Mouse (Mus musculus): Measurements from ENCODE around the gene Hrh3. TPM values are rescaled to one million over a fixed set of nuclear protein-coding genes. Genes with fewer than 3 reads are reported as not detected.

Hrh3 gene
- polyA plus RNA-seq, 1 experiment from 2014 or later: 0.09 TPM

GRCm38 (mm10) chr2:180120292-180120761 lies 16.0 kb upstream of the Hrh3 start:
- H3K9ac ChIP-seq (ENCODE audit: low read depth, low read length): peak overlapping the region; percentile 72
- H3K27ac ChIP-seq (ENCODE audit: low read length): no peak overlapping the region
- ATAC-seq: no peak
- no peaks in the 10 kb centered on the region for H3K36me3 ChIP-seq (ENCODE audit: control insufficient read depth, insufficient read depth, low read length)
- H3K4me1 ChIP-seq (ENCODE audit: control insufficient read depth, insufficient read depth, low read length): peaks cover 20% of the 10 kb centered on the region
- WGBS: 61% methylated on average over 5 of the region's 5 CpGs
- peak overlapping the region; percentile 89 for H3K4me2 ChIP-seq (ENCODE audit: low read depth, low read length)
- H3K4me3 ChIP-seq (ENCODE audit: low read length): peak overlapping the region; percentile 65
- H3K27me3 ChIP-seq (replicated peaks; ENCODE audit: control insufficient read depth, insufficient read depth, low read length): no peaks in the 10 kb centered on the region
- no peaks in the 10 kb centered on the region for H3K9me3 ChIP-seq (ENCODE audit: control insufficient read depth, low read length)

GRCm38 (mm10) chr2:180119439-180120291 lies 15.4 kb upstream of the Hrh3 start:
- H3K9ac ChIP-seq (ENCODE audit: low read depth, low read length): peak overlapping the region; percentile 72
- WGBS: 1% methylated on average over 68 of the region's 68 CpGs
- H3K27me3 ChIP-seq (replicated peaks; ENCODE audit: control insufficient read depth, insufficient read depth, low read length): no peaks in the 10 kb centered on the region
- H3K9me3 ChIP-seq (ENCODE audit: control insufficient read depth, low read length): no peaks in the 10 kb centered on the region
- peak; percentile 47 for ATAC-seq
- peaks cover 20% of the 10 kb centered on the region for H3K4me1 ChIP-seq (ENCODE audit: control insufficient read depth, insufficient read depth, low read length)
- H3K36me3 ChIP-seq (ENCODE audit: control insufficient read depth, insufficient read depth, low read length): no peaks in the 10 kb centered on the region
- peak overlapping the region; percentile 11 for H3K27ac ChIP-seq (ENCODE audit: low read length)
- peak overlapping the region; percentile 65 for H3K4me3 ChIP-seq (ENCODE audit: low read length)
- peak overlapping the region; percentile 89 for H3K4me2 ChIP-seq (ENCODE audit: low read depth, low read length)

- under 1% methylated on average over 55 of the region's 55 CpGs for WGBS
- peak within 1 kb of the TSS; percentile 89 for H3K4me2 ChIP-seq (ENCODE audit: low read depth, low read length)
- peak; percentile 99 for ATAC-seq
- H3K4me1 ChIP-seq (ENCODE audit: control insufficient read depth, insufficient read depth, low read length): peaks cover 20% of the 10 kb centered on the region
- H3K27me3 ChIP-seq (replicated peaks; ENCODE audit: control insufficient read depth, insufficient read depth, low read length): no peaks in the 10 kb centered on the region
- no peaks in the 10 kb centered on the region for H3K9me3 ChIP-seq (ENCODE audit: control insufficient read depth, low read length)
- peak within 1 kb of the TSS; percentile 65 for H3K4me3 ChIP-seq (ENCODE audit: low read length)
- no peaks in the 10 kb centered on the region for H3K36me3 ChIP-seq (ENCODE audit: control insufficient read depth, insufficient read depth, low read length)
- H3K9ac ChIP-seq (ENCODE audit: low read depth, low read length): peak within 1 kb of the TSS; percentile 72
- H3K27ac ChIP-seq (ENCODE audit: low read length): peak within 1 kb of the TSS; percentile 31
These were observed 14.6 kb upstream of the Hrh3 start, which contains the start of gene Osbpl2 for GRCm38 (mm10) chr2:180118661-180119438. Gene Osbpl2 (plus strand): TSS chr2:180119306.

- ATAC-seq: no peak
- Histone ChIP-seq H3K36me3 (ENCODE audit: control insufficient read depth, insufficient read depth, low read length) (no peaks in the 10 kb centered on the region), H3K4me1 (ENCODE audit: control insufficient read depth, insufficient read depth, low read length) (peaks cover 20% of the 10 kb centered on the region), H3K9ac (ENCODE audit: low read depth, low read length) (0 out of 2 replicates have a peak overlapping the region, but pooled peaks have one; percentile 2), H3K4me3 (ENCODE audit: low read length) (no peak overlapping the region), H3K4me2 (ENCODE audit: low read depth, low read length) (no peak overlapping the region), H3K27me3 (replicated peaks; ENCODE audit: control insufficient read depth, insufficient read depth, low read length) (no peaks in the 10 kb centered on the region), H3K27ac (ENCODE audit: low read length) (no peak overlapping the region), H3K9me3 (ENCODE audit: control insufficient read depth, low read length) (no peaks in the 10 kb centered on the region)
- WGBS: 12% methylated on average over 13 of the region's 13 CpGs
These were observed 13.4 kb upstream of the Hrh3 start for GRCm38 (mm10) chr2:180117485-180118194.

GRCm38 (mm10) chr2:180116741-180117484 lies 12.6 kb upstream of the Hrh3 start:
- Histone ChIP-seq H3K9ac (ENCODE audit: low read depth, low read length) (no peak overlapping the region), H3K4me2 (ENCODE audit: low read depth, low read length) (no peak overlapping the region), H3K4me1 (ENCODE audit: control insufficient read depth, insufficient read depth, low read length) (peaks cover 20% of the 10 kb centered on the region), H3K9me3 (ENCODE audit: control insufficient read depth, low read length) (no peaks in the 10 kb centered on the region), H3K27ac (ENCODE audit: low read length) (no peak overlapping the region), H3K36me3 (ENCODE audit: control insufficient read depth, insufficient read depth, low read length) (no peaks in the 10 kb centered on the region), H3K27me3 (replicated peaks; ENCODE audit: control insufficient read depth, insufficient read depth, low read length) (no peaks in the 10 kb centered on the region), H3K4me3 (ENCODE audit: low read length) (no peak overlapping the region)
- WGBS: 74% methylated on average over 8 of the region's 8 CpGs
- no peak for ATAC-seq

- 72% methylated on average over 10 of the region's 10 CpGs for WGBS
- Histone ChIP-seq H3K9me3 (ENCODE audit: control insufficient read depth, low read length) (no peaks in the 10 kb centered on the region), H3K4me3 (ENCODE audit: low read length) (no peak overlapping the region), H3K27ac (ENCODE audit: low read length) (no peak overlapping the region), H3K27me3 (replicated peaks; ENCODE audit: control insufficient read depth, insufficient read depth, low read length) (no peaks in the 10 kb centered on the region), H3K9ac (ENCODE audit: low read depth, low read length) (no peak overlapping the region), H3K4me2 (ENCODE audit: low read depth, low read length) (no peak overlapping the region), H3K36me3 (ENCODE audit: control insufficient read depth, insufficient read depth, low read length) (no peaks in the 10 kb centered on the region), H3K4me1 (ENCODE audit: control insufficient read depth, insufficient read depth, low read length) (peaks cover 20% of the 10 kb centered on the region)
- ATAC-seq: no peak
These were observed 11.8 kb upstream of the Hrh3 start for GRCm38 (mm10) chr2:180116081-180116493.

GRCm38 (mm10) chr2:180115279-180115678 lies 11.0 kb upstream of the Hrh3 start:
- no peak overlapping the region for H3K4me2 ChIP-seq (ENCODE audit: low read depth, low read length)
- 38% methylated on average over 6 of the region's 6 CpGs for WGBS
- H3K36me3 ChIP-seq (ENCODE audit: control insufficient read depth, insufficient read depth, low read length): no peaks in the 10 kb centered on the region
- H3K4me1 ChIP-seq (ENCODE audit: control insufficient read depth, insufficient read depth, low read length): peaks cover 19% of the 10 kb centered on the region
- H3K27me3 ChIP-seq (replicated peaks; ENCODE audit: control insufficient read depth, insufficient read depth, low read length): no peaks in the 10 kb centered on the region
- H3K9ac ChIP-seq (ENCODE audit: low read depth, low read length): no peak overlapping the region
- ATAC-seq: no peak
- no peaks in the 10 kb centered on the region for H3K9me3 ChIP-seq (ENCODE audit: control insufficient read depth, low read length)
- no peak overlapping the region for H3K4me3 ChIP-seq (ENCODE audit: low read length)
- H3K27ac ChIP-seq (ENCODE audit: low read length): no peak overlapping the region

- no peak overlapping the region for H3K9ac ChIP-seq (ENCODE audit: low read depth, low read length)
- H3K27ac ChIP-seq (ENCODE audit: low read length): no peak overlapping the region
- H3K4me1 ChIP-seq (ENCODE audit: control insufficient read depth, insufficient read depth, low read length): peaks cover 12% of the 10 kb centered on the region
- H3K36me3 ChIP-seq (ENCODE audit: control insufficient read depth, insufficient read depth, low read length): no peaks in the 10 kb centered on the region
- WGBS: 62% methylated on average over 17 of the region's 17 CpGs
- no peak for ATAC-seq
- no peaks in the 10 kb centered on the region for H3K9me3 ChIP-seq (ENCODE audit: control insufficient read depth, low read length)
- H3K4me2 ChIP-seq (ENCODE audit: low read depth, low read length): no peak overlapping the region
- H3K27me3 ChIP-seq (replicated peaks; ENCODE audit: control insufficient read depth, insufficient read depth, low read length): no peaks in the 10 kb centered on the region
- H3K4me3 ChIP-seq (ENCODE audit: low read length): no peak overlapping the region
These were observed 9.9 kb upstream of the Hrh3 start for GRCm38 (mm10) chr2:180113909-180114890.

All from intestine, embryonic 16.5 days (tissue).